Mouse (Mus musculus): Measurements from ENCODE around the gene Pabpn1.
A peak's percentile ranks its signal among the peaks of the same experiment; 100 is the strongest.

Gene Pabpn1

DNA sequence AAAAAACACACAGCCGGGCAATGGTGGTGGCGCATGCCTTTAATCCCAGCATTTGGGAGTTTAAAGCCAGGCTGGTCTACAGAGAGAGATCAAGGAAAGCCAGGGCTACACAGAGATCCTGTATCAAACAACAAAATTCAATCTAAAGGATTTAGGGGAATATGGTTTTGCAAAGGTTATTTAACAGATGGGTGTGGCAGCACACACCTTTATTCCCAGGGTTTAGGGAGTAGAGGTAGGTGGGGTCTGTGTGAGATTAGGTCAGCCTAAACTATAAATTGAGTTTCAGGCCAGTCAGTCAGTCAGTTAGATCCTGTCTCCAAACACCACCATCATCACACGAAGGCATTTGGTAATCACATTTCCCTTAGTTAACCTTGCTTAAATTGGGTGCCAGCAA, at the start of gene Pabpn1:
Gene Pabpn1 (plus strand): TSS at position 301 of the 400 bp plus-strand sequence.
- no peak for DNase-seq (ENCODE audit: low spot score)

DNA sequence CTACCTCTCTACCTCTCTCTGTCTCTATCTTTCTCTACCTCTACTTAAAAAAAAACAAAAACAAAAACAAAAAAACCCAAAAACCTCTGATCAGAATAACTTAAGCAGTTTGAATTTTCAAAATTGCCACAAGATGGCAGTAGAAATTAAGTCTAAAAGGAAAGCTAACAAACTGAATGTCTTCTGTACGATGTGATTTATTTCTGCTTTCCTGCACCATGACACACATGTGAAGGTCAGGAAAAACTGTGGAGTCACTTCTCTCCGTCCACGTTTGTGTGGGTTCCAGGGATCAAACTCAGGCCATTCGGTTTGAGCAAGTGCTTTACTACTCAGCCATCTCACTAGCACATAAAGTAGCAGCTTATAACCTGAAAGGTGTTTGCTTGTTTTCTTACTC, 48.8 kb upstream of the Pabpn1 start:
- DNase-seq (ENCODE audit: low spot score): no peak

DNA sequence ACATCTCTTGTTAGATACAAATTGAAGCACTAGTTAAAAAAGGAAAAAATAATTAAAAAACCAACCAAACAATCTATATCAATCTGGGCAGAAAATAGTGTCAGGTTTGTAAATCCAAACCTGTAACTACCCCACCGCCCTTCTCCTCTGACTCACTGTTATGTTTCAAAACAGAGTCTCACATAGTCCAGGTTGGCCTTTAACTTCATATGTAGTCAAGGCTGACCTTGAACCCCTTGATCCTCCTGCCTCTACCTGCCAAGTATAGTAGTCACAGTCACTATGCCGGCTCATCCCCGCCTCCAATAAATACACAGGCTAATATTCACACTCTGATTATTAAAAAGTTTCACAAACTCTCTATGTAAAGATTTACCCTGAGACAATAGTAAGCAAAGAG, 36.6 kb upstream of the Pabpn1 start:
- no peak for DNase-seq (ENCODE audit: low spot score)

DNA sequence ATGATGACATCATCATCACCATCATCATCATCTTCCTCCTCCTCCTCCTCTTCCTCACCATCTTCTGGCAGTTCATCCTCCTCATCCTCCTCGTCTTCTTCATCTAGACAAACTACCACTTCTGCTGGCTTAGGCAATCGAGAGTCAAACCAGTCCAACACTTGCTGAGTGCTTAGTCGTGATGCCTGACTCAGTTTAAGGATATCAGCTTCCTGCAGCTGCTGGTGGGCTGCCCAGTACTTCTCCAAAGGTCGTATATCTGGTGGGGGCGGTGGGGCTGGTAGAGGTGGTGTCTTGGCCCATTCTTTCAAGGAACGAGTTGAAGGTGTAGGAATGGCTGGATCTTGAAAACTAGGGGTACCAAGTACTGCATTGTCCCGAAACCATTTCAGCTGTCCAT, 35.6 kb upstream of the Pabpn1 start:
- no peak for DNase-seq (ENCODE audit: low spot score)

DNA sequence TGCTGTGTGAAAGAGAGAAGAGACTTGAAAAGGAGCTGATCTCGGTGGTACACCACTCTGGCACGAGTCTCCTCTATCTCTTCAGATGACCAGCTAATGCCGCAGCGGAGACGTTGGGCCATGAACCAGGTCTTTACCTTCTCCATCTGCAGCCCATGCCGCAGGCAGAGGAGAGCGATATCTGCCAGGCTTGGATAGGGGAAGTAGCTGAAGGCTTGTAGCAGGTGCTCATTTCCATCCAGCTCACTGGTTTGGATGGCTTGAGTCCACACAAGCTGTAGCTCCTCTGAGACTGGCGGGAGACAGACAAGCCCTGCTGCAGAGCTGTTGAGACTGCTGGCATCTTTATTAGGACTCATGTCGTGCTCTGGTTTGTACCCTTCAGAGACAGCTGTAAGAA, 34.4 kb upstream of the Pabpn1 start:
- no peak for DNase-seq (ENCODE audit: low spot score)

DNA sequence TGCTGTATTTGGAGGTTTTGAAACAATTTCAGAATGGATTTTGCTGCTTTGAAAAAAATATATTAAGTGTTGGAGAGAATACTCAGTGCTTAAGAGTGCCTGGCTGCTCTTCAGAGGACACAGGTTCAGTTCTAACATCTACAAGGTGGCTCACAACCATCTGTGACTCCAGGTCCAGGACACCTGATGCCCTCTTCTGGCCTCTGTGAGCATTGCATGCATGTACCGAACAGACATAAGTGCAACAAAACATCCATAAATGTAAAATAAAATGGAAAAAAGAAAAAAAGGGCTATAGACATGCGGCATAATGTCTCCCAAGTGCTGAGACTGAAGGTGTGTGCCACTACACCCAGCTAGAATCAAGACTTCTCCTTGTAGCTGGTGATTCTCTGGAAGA, 31.8 kb upstream of the Pabpn1 start:
- peak; percentile 44 for DNase-seq (ENCODE audit: low spot score)

DNA sequence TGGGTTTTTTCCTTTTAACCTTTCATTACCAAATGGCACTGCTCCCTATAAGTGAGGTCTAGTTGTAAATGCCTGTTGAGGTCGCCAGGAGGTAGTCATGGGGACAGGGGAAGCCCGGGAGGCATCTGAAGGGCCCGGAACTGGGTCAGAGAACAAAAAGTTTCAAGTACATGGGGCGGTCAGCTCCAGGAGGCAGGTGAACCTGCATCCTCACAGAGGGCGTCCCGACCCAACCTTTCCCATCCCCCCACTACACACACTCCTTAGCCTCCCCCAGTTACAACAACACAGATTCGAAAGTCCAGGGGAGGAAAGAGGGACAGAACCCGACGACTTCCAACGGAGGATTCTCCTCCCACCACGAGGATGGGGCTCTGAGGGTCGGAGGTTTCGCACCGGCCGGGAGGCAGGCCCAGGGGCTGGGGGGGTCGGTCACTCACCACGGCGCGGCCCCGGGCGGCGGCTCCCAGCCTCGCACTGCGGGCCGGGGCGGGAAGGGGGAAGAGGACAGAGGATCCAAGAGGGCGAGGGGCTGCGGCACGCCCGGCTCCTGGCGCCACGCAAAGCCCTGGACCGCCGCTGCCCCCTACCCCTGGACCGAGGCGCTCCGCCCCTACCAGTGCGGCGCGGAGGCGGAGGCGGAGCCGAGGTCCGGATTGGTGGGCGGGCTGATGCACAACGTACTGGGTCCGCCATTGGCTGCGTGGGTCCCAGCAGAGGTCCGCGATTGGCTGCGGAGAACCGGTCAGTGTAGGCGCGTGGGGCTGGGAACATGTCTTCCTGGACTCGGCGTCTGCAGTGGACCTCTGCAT, 28.6 kb upstream of the Pabpn1 start:
- peak; percentile 79 for DNase-seq (ENCODE audit: low spot score)

DNA sequence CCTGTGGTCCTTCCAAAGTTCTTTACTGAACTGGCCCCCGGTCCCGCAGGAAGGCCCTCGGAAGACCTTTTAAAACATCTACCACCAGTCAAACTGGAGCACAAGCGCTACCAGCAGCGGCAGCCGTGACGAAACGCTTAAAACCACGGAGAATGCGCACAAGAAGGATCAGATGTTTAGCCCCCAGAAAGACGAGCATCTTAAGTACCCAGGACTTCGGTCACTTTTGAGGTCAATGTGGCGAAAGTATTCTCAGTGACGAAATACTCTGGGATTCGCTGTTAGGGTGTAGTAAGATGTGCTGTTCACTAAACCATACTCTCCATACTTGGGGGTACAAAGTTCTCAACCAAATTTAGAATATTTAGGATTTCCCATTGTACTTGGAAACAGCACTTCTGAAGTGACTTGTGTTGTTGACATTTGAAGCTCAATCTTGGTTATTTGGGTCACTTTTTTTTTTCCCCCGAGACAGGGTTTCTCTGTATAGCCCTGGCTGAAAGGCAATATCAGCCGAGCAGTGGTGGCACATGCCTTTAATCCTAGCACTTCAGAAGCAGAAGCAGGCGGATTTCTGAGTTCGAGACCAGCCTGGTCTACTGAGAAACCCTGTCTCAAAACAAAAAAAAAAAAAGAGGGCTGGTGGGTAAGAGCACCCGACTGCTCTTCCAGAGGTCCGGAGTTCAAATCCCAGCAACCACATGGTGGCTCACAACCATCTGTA, 27.8 kb upstream of the Pabpn1 start:
- no peak for DNase-seq (ENCODE audit: low spot score)

DNA sequence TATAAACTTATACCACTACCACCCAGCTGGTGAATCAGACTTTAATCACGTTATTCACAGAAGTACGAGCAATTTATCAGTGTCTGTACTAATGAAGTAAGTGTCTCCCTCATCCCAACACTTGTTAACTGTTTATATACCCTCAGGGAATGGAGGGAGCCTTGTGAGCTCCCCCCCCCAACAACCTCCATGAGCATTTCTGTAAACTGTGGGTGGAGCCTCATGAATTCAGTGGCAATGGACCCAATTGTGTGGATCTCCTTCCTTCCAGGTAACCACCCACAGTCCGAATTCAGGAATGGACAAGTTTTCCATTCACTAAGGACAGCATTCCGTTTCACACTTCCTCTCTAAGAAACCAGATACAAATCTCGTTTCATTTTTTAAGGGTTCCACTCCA, 26.7 kb upstream of the Pabpn1 start:
- no peak for DNase-seq (ENCODE audit: low spot score)

DNA sequence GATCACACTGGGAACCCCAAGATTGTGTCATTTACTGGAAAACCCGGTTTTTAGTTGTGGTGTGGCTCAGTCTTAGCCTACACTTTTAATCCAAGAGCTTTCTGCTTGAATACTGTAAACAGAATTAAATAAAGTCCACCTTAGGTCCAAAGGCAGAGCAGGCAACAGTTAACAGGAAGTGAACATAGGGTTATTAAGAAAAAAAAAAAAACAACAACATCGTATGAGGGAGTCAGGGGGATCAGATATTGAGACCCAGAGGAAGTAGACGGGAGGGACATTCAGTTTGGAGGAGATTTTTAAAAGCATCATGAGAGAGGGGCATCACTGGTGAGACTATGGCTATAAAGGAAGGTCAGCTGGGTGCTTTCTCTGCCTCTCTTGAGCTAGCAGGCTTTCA, 26.0 kb upstream of the Pabpn1 start:
- DNase-seq (ENCODE audit: low spot score): no peak

DNA sequence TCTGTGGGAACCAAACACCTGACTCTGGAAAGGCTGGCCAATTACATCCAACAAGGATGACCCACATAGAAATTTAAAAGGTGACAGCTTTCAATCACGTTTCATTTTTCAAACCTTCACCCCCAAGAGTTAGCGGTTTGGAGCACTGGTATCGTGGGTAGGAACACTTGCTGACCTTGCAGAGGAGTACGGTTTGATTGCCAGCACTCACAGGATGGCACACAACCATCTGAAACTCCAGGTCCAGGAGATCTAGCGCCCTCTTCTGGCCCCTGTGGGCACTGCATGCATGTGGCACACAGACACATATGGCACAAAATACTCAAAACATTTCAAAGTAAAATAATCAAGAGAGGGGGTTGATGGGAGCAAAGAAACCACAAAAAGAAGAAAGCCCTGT, 25.4 kb upstream of the Pabpn1 start:
- no peak for DNase-seq (ENCODE audit: low spot score)

DNA sequence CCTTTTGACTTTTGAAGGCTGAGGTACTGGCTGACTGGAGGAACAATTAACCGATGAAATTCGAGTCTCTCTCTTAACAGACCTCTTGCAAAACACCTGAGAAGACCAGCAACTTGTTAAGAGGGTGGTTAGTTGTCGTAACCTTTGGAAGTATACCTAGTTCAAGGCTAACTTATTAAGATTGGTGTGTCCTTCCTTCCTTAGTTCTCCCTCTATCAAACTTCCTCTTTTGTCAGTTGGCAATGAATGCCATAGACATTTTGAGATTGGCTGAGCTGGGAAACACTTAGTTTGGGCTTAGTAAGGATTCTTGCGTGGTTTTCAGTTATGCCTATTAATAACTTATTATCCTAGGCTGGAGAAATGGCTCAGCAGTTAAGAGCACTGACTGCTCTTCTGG, 24.3 kb upstream of the Pabpn1 start:
- DNase-seq (ENCODE audit: low spot score): no peak

DNA sequence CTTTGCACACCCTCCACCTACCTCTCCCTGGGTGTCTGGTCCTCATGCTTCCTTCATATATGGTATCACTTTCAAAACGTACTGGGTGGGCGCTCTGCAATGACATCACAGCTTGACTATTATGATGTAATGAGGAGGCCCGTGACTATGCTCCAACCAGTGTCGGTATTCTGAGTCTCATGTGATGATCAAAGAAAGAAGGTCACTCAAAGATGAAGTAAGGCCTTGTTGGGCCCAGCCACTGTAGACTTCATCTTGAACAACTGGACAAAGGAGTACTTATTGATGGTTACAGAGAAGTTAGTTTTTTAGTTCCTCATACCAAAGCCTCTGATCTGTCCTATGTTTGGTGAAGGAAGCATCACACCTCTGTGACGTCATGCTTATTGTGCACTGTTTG, 21.4 kb upstream of the Pabpn1 start, which contains the start of gene Homez:
Gene Homez (minus strand): TSS at position 101 of the 400 bp plus-strand sequence.
- DNase-seq (ENCODE audit: low spot score): no peak

DNA sequence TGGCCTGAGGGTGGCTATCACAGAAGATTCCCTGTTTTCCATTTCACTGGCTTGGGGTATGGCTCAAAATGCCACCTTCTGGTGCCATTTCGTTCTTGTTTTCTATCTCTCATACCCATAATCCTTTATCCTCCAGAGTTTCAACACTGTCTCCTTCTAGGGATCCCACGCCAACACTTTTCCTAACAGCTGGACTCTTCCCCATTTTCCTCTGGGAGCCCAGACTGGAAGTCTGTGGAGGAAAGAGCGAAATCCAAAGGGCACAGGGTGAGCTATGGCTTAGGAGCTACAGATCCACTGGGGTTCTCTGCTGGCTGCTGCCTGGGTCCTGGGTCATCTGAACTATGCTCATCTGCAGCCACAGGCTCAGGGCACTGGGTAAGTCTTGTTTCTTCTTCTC, 18.1 kb upstream of the Pabpn1 start:
- DNase-seq (ENCODE audit: low spot score): no peak

DNA sequence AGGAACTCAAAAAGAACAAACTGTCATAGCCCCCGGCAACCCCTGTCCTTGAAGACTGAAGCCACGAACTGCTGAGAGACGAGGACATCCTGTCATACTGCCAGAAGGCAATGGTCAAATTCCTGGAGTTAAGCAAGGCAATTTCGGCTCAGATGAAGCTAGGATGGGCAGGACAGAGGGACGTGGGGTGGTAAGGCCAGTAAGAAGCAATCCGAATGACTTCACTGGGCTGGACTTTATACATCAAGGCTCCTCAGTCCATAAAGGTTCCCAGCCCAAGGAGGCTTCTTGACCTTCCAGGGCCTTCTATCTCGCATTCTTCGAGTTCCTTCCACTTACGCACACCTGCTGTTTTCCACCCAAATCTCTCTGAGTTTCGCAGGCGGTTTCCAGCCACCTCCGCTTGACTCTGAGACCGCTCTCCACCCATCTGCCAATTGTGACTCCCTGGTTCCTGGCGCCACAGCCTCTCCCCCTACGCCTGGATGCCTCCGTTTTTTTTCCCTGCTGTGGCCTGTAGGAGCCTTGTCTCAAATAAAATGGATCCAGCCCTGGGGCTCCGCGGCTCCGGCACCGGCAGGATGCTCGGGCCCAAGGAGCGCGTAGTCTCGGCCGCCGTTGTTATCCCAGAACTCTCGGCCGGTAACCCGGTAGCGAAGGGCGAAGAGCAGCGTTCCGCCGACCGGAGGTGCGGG, 16.3 kb upstream of the Pabpn1 start:
- no peak for DNase-seq (ENCODE audit: low spot score)

DNA sequence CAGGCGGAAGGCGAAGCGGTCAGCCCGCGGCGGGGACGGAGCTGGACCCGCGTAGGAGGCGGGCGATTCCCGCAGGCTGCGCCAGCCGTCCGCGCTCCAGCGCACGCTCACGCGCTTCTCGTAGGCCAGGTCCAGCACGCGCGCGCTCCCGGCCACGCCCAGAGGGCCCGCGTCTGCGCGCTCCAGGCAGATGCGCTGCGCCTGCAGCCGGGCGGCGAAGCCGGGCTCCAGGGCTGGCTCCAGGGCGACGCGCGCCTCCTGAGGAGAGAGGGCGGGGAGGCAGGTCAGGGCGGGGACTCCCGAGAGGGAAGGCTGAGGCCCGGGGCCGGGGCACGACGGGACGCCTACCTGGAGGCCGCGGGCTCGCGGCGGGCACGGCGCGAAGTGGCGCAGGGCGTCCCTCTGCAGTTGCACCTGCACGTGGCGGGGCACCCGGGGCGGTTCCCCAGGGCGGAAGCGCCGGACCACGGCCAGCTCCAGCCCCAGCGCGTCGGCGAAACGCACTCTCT, 15.7 kb upstream of the Pabpn1 start:
- DNase-seq (ENCODE audit: low spot score): peak; percentile 83

DNA sequence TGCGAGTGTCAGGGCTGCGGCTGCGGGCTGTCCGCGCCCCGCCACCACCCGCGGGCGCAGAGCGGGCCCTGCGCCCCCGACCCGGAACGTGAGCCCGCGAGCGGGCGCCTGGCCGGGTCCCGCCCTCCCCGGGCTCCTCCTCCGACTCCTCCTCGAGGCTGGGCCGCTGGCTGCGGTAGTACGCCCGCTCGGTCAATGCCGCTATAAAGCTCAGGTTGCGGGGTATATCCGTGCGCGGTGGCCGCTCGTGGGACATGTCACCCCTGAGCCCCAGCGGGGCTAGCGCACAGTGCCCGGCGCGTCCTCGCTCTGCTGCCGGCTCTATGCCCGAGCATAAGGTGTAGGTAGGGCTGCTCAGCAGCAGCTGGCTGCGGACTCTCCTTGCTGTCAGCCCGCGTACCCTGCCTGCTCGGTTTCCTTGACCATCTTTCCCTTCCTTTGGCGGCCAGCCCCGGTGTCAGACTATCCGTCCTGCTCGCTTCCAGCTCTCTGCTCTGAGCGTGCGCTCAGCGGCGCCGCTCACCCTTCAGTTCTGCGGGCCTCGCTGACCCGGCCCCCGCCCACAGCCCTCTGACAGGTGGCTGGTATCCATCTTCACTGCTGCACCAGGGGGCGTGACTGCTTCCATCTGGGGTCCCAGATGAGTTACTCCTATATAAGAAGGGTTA, 15.1 kb upstream of the Pabpn1 start, which contains the start of gene Ppp1r3e:
Gene Ppp1r3e (minus strand): TSS at position 503 of the 668 bp plus-strand sequence.
- DNase-seq (ENCODE audit: low spot score): peak; percentile 60

DNA sequence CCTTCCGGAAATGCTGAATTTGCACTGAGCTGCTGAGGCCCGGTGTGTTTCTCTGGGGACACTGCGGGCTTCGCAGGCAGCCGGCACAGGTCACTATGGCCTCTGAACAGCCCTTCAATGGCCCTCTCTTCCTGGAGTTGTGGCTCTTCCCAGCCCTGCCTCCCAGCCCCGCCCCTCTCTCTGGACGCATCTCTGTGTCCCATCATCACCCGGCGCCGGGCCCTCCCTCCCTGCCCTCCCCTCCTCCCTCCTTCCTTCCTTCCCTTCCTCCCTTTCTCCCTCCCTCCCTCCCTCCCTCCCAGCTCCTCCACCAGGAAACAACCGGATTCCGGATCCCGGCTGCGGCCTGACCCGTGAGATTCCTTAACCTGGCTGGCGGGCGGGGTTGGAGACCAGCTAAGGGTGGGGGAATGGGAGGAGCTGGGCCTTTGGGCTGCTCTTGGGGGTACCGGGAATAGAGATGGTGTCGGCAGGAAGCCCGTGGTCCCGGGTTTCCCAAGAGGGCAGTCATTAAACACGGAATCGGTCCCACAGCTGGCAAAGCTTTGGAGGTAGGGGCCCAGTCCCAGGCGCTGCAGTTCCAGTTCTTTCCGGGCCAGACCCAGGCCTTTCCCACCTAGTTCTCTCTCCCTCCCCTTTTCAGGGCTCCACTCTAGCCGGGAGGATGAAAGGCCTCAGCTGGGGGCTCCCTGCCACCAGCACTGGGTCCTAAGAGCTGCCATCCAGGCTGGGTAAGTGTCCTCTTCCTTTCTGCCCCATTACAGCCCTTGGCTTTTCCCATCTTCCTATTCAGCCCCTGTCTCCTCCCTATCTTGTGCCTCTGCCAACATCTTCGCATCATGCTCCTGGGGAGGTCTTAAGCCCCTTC, 8.9 kb upstream of the Pabpn1 start, which contains the start of the genes Bcl2l2 and Gm20521:
Gene Bcl2l2 (plus strand): TSS at position 224 of the 868 bp plus-strand sequence.
Gene Gm20521 (plus strand): TSS at position 288 of the 868 bp plus-strand sequence.
- DNase-seq (ENCODE audit: low spot score): peak; percentile 63

DNA sequence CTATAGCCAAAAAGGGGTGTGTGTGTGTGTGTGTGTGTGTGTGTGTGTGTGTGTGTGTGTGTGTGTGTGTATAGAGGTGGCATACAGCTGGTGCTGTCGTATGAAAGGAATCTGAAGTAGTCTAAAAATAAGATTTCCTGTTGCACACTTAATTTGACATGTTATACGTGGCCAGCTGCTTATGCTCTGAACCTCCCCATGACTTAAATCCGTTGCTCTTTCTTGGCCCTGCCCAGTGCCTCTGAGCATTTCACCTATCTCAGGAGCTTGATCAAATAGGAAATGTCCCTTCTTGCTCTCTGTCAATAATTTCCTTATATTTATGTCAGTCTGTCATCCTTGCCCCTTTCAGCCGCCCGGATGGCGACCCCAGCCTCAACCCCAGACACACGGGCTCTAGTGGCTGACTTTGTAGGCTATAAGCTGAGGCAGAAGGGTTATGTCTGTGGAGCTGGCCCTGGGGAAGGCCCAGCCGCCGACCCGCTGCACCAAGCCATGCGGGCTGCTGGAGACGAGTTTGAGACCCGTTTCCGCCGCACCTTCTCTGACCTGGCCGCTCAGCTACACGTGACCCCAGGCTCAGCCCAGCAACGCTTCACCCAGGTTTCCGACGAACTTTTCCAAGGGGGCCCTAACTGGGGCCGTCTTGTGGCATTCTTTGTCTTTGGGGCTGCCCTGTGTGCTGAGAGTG, 8.1 kb upstream of the Pabpn1 start:
- DNase-seq (ENCODE audit: low spot score): no peak

DNA sequence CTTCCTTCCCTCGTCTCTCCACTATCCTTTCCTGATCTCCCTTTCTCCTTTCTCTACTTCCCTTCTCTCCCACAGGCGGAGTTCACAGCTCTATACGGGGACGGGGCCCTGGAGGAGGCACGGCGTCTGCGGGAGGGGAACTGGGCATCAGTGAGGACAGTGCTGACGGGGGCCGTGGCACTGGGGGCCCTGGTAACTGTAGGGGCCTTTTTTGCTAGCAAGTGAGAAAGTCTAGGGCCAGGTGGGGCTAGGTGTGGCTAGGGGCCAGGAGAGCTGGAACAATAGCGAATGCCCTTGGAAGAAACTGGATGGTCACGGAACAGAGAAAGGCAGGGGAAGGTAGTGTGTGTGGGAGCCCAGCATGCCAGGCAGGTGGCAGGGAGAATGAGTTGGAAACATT, 7.0 kb upstream of the Pabpn1 start:
- DNase-seq (ENCODE audit: low spot score): no peak

Data from ovary, postnatal 14 days (tissue).